Mouse (Mus musculus): ENCODE measurements around the gene Klf6.
A peak's percentile ranks its signal among the peaks of the same experiment; 100 is the strongest.

The Klf6 gene

DNA sequence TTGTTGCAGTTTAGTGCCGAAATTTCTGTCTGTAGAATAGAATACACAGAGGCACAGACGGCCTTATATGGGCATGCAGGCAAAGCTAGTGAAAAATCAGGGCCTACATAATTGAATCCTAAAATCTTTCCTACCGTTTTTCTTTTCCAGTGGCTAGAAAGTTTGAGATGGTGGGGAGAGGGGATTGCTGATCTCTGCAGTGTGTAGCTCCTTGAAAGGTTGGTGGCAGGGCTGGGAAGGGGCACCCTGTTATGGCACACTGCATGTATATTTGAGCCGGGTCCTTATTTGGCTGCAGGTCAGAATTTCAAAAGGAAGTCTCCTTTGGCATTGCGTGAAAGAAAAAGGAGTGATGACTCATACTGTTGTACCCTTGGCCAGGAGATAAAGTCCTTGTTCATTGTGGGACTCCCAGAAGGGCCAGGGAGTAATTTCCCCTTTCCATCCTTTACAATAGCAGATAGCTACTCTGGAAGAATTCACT, 2.2 kb downstream of the Klf6 start:
- DNase-seq (ENCODE audit: low read depth, low spot score) = peak; percentile 79

DNA sequence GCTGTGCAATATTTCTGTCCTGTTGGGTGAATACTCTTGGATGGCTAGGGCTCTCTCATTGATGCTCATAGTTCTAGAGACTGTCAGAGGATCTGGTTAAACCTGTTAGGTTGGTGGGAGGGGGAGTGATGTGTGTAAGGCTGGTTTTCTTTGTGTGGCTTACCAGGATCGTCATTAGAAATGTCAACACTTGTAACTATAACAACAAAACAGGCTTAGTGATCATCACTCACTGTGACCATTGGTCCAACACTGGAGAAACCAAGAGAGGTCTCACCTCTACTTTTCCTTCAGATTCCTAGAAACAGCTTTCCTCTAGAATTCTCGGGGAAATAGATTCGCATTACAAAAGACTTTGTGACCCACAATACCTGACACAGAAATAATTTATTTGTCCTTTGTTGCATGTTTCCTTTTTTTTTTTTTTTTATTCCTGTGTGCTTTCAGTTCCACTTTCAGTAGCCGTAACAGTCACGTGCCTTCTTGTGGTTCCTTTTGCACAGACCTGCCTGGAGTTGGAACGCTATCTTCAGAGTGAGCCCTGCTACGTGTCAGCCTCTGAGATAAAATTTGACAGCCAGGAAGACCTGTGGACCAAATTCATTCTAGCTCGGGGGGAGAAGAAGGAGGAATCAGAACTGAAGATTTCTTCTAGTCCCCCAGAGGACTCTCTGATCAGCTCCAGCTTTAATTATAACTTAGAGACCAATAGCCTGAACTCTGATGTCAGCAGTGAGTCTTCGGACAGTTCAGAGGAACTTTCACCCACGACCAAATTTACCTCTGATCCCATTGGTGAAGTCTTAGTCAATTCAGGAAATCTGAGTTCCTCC, 3.2 kb downstream of the Klf6 start:
- DNase-seq (ENCODE audit: low read depth, low spot score) = peak; percentile 59

DNA sequence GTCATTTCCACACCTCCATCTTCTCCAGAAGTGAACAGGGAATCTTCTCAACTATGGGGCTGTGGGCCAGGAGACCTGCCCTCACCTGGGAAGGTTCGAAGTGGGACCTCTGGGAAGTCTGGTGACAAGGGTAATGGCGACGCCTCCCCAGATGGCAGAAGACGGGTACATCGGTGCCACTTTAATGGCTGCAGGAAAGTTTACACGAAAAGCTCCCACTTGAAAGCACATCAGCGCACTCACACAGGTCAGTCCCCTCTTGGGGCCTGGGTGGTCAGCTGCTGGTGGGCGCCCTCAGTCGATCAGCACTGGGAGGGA, 3.8 kb downstream of the Klf6 start:
- DNase-seq (ENCODE audit: low read depth, low spot score) = no peak

DNA sequence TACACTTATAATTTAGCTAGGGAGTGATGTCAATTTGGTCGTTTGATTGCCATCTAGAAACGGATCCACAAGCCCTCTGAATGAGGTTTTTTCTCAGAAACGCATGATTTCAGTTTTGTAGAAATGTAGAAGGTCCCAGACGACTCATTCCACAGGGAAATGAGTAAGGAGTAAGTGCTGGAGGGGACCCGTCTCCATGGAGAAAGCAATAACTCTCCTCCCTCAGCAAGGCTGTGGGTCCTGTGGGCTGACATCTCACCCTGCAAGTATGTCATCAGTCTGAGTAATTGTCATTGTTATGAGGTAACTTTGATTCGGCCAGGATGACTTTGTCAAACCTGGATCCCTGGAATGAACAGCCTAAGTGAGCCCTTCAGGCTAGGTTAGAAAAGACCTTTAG, 4.8 kb downstream of the Klf6 start:
- DNase-seq (ENCODE audit: low read depth, low spot score) = peak; percentile 73

DNA sequence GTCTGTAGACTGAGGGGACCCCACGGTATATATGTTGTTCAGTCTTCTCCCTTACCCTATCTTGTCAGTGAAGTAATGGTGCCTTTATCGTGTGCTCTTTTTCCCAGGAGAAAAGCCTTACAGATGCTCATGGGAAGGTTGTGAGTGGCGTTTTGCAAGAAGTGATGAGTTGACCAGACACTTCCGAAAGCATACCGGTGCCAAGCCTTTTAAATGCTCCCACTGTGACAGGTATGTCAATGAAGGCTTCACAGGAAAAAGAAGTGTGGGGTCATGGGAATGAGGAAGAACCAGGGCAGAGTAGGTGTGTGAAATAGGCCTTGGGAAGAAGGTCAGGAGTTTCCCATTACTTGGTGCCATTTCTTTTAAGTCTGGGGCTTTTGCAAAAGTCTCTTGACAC, 5.2 kb downstream of the Klf6 start:
- peak; percentile 24 for DNase-seq (ENCODE audit: low read depth, low spot score)

DNA sequence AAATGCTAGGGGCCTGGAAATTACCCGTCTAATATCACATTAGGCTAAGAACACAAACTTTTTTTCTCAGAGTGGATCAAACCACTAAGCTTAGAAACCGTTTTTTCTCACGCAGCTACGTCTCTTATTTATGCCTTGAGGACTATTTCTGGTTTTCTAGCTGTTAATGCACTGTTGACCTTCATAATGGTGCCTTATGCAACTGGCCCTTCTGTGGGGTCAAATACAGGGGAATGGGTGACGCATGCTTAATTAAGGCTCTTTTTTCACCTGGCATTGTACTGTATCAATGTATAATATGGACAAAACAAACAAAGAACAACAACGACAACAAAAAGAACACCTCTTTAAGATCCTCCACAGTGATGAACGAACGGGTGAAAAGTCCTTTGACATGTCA, 7.1 kb downstream of the Klf6 start:
- DNase-seq (ENCODE audit: low read depth, low spot score) = peak; percentile 48

DNA sequence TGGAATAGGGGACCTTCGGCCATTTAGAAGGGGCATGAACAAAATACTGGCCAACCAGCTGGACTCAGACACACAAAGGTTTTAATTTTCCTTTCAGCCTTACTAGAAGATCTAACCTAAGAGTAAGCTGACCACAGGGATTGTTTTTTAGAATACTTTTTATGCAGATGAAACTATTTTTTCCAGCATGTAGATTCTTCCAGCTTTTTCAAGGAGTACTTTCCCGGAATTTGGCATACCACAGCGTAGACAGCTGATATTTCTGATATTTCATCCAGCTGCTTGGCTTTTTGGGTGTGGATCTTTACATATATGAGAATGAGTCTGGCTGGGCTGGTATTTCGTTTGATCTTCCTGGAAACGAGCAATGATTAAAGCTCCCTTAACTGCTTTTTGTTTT, 8.2 kb downstream of the Klf6 start:
- DNase-seq (ENCODE audit: low read depth, low spot score) = peak; percentile 70

DNA sequence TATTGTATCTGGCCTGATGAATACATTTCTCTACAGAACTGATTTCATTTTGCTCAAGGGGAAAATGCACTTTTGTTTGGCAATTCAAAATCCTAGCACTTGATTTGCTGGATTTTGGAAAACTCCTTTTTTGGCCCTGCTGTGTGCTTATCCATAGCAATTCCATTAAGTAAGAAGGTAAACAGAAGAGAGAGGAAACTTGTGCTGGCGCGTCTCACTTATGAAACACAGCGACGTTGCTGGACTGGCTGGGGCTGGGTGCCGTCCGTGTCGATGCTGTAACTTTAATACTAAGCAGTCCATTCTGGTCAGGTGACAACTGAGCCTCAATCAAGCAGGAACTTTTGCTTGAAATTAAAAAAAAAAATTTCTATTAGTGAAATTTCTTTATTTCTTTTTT, 8.6 kb downstream of the Klf6 start:
- DNase-seq (ENCODE audit: low read depth, low spot score) = no peak

DNA sequence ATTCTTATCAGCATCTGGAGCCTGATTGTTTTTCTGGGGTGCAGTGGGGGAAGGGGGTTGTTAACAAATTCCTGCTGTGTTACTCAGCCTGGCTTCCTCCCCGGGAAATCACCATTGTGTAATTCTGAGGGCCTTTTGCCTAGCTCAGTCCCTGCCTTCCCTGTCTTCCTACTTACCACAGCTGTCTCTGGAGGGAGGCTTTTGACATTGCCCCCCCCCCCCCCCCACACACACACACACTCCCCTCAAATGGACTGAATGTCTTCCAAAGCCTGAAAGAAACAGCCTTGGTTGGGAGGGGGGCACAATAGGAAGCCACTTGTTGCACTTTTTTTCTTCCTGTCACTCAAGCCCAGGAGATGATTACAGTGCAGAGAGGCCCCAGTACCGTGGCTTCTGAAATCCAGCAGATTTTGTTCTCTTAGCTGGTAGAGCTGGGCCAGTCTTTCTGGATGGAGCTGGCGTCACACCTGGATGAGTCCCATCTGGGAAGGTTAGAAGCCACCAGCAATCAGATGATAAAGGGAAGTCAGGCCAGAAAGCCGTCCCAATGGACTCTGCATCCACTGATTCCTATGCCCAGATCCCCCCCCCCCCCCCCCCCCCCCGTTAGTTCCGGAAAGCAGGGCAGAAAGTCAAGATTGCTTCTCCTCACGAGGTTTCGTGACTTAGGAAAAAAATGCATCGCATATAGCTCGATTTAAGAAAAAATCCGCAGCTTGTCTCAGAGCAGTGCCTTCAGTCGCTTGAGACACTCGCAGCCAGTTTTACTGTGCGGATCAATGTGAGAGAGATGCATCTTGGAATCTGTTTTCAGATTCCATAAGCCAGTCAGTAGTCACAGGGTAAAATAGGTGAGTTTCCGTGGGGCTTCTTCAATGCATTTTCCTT, 9.3 kb downstream of the Klf6 start:
- peak; percentile 95 for DNase-seq (ENCODE audit: low read depth, low spot score)

DNA sequence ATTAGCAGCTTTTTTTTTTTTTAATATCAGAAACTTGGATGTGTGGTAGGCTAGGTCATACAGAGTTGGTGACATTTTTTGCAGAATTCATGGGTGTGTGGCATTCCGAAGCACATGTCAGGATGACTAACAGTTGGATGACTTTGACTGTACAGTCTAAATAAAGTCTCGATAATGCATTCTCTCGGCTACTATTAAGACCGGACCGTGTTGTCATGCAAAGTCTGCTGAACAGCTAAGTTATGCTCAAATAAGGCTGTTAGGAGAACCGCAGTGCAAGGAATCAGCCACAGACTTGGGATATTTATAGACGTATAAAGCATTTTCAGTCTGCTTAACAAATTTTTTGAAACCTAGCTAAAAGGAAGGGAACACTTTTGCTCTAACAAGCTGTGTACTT, 10.1 kb downstream of the Klf6 start:
- DNase-seq (ENCODE audit: low read depth, low spot score) = peak; percentile 80

DNA sequence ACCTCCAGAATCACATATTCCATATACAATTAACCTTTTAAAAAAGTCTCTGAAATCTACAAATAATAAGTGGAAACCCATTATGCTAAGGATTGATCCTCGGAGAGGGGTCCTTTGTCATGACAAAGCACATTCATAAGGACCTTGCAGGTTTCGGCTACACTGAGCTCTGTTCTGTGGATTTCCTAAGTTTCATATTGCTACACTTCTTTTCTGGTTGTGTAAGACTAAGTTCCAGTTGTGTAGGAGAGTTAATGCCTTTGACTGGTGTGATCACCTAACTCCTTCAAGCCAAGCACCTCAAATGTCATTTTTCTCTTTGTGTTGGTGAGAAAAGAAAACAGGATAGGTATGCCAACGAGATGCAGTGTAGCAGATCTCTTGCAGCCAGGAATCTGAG, 12.4 kb downstream of the Klf6 start:
- no peak for DNase-seq (ENCODE audit: low read depth, low spot score)

DNA sequence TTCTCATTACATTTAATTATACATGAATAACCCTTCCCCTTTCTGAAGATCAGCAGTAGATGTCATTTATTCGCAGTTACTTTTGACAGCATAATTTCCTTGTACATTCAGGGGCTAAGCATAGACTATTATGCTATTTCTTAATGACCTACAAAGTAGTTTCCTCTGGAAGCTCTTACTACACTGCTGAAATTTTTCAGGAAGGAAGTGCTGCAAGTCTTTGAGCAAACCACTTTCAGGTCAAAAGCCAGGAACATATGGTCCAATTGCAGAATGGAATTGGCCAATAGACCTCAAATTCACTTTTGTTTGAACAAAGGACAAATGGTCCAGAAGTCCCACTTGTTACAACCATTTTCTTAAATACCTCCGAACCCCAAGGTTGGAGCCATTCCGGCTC, 14.2 kb downstream of the Klf6 start:
- DNase-seq (ENCODE audit: low read depth, low spot score) = no peak

DNA sequence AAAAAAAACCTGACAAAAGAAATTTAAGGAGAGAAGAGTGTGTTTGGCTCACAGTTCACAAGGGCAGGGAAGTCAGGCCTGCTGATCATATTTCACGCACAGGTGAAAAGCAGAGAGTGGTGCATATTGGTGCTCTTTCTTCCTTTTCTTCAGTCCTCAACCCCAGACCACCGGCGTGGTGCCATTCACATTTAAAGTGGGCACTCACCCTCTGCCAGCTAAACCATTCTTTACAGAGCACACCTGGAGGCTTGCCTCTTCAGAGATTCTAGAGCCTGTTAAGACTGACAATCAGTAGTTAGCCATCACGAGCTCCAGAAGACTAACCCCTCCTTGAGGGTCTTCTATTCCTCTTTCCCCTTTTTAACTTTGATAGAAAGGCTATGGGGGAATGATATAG, 17.5 kb downstream of the Klf6 start:
- no peak for DNase-seq (ENCODE audit: low read depth, low spot score)

DNA sequence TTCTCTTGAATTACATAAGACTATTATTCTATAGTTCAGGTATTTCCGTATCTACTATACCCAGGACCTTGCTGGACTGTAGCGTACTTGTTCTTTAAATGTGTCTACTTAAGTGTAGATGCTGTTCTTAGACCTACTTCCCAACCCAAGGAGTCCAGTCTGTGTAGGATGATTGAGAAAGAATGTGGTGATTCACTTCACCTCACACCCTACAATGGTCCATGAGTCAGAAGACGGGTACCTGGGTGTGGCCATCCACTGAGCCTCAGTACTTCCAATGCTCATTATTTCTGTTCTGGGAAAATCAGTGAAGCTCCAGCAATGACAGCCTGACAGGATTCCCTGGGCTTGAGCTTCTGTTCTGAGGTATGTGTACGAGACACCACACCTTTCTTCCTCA, 25.5 kb downstream of the Klf6 start:
- peak; percentile 83 for DNase-seq (ENCODE audit: low read depth, low spot score)

DNA sequence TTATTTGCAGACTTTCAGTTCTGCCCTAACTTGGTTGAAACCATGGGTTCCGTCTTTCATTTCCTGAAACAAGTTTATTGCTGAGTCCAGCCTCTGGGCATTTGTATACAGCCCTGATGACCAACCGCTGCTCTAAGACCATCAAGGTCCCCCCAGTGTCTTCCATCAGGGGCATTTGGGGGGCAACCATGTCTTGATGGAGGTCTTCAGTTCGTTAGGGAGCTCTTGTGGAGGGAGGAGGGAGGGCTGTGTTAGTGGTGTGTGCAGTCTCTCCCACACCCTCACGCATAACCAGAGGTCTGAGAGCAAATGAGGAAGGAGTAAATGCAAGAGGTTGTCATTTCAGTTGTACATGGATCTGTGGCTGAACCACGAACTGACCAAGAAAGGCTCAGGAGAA, 26.9 kb downstream of the Klf6 start:
- no peak for DNase-seq (ENCODE audit: low read depth, low spot score)

DNA sequence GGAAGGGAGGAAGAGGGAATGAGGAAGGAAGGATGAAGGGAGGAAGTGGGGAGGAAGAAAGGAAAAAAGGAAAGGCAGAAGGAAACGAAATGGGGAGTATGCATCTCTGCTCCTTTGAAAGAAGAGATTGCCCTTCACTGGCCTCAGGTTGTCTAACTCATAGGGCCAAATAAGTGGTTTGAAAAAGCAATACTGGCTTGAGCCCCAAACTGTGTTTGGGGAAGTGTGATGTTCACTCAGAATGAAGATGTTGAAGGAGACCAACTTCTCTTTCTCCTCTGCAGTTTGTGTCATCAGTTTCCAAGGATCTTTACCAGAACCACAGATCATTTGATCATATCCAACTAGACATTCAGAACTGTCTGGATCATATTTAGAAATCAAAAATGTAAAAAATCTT, 27.4 kb downstream of the Klf6 start:
- no peak for DNase-seq (ENCODE audit: low read depth, low spot score)

DNA sequence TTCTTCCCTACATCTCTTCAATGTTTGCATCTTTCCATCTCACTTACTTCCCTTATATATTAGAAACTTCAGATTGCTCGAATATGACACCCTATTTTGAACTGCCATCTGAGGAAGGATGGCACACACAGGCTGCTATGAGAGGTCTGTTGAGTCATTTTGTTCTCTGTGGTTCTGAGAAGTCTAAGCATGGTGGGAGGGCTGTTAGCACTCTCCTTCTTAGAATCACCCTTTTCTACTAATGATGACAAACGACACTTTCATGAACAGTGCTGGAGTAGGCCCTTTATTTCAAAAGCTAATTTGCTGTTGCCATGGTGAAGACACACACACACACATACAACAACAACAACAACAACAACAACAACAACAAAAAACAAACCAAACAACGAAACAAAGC, 28.8 kb downstream of the Klf6 start:
- no peak for DNase-seq (ENCODE audit: low read depth, low spot score)

DNA sequence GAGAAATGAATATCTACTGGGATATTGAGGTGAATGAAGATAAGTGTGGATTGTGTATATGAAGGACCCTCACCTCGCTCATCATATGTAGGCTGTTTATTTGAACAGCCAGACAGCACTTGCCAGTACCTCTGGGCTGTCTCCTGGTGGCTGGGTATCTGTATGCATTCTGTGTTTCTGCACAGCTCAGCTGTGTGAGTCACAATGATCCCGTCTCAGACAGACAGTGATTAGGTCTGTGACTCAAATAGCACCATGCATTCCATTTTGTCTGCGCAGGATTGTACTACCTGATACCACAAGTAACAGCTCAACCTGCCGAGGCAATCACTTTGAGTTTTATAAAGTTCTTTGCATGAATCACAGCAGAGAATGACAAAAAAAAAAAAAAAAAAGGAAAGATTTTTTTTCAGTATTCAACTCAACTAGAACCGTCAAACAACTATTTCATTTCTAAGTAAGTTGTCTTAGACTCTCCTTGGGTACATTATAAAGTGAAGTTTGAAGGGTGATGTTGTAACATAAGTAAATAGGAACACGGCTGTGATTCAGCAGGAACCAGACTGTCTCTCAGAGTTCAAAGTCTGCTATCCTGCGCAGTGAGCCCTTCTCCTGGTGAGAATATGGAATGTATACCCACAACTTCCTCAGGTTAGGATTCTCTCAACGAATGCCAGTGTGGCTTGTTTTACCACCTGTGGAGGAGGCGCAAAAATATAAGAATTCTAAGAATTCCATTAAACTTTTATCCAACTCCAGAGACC, 31.6 kb downstream of the Klf6 start:
- DNase-seq (ENCODE audit: low read depth, low spot score) = peak; percentile 79

DNA sequence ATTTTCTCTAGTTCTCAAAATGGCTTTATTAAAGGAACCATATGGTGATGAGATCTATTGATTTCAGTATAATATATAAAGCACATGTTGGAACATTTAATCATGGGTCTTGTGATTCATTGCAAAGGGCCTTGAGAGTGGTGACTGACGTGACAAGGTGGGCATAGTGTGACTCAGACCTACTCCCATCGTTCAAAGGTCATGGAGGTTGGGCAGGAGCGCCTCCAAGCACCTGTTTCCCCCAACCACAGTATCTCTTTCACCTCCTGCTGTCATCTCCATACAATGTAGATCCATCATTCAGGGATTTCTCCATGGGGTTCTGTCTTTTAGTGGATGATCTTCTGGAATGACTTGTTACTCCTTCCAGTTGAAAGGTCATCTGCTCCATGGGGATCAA, 33.6 kb downstream of the Klf6 start:
- no peak for DNase-seq (ENCODE audit: low read depth, low spot score)

DNA sequence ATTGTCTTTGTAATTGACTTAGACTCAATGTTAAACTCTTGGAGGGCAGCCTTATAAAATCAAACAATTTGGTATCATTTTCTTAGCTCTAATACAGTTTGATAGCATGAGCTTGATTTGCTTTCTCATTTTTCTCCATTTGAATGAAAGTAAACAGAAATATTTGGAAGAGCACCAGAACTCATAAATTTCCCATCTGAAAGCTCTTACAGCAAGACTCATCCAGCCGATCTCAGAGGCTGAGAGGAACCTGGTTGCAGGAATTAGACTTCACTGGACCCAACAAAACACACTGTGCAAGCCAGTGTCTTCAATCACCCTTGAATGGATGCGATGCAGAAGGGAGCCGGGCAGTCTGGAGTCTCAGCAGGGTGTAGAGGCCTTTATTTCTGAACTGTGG, 34.6 kb downstream of the Klf6 start:
- DNase-seq (ENCODE audit: low read depth, low spot score) = peak; percentile 55

DNA sequence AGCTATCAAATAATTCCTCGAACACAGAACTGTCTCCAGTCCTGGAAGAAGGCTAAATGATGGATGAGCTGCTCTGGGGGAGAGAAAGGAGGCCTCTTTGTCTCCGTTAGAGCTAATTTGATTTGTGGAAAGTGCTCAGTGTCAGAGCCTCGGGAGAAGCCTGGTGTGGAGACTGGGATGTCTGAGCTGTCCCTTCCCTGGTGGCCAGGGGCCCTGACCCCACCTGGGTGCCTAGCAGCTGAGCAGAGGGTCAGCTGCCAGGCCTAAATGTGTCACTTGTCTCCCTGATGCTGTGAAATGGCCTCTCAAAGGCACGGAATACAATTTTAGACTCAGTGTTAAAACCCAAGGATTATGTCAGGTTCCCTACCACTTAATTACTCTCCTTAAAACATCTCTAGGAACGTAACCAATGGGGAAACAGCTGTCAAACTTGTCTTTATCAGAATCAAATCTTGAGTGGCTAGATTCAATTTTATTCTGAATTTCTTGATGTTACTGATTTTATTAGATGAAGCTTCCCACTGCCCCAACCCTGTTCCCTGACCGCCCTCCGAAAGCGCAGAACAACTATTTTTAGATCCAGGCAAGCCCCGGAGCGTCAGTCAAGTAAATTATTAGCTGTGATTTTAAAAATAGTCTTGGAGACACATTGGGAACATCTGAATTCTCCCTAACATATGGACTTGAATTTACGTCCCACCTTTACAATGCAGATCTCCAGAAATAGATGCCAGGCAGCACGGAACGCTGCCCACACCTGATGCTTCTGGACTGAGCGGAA, 36.1 kb downstream of the Klf6 start:
- DNase-seq (ENCODE audit: low read depth, low spot score) = no peak

All from 3T3-L1 (cell line).